ENCODE assay signal across 24 mouse cellular contexts in the genomic region with DNA sequence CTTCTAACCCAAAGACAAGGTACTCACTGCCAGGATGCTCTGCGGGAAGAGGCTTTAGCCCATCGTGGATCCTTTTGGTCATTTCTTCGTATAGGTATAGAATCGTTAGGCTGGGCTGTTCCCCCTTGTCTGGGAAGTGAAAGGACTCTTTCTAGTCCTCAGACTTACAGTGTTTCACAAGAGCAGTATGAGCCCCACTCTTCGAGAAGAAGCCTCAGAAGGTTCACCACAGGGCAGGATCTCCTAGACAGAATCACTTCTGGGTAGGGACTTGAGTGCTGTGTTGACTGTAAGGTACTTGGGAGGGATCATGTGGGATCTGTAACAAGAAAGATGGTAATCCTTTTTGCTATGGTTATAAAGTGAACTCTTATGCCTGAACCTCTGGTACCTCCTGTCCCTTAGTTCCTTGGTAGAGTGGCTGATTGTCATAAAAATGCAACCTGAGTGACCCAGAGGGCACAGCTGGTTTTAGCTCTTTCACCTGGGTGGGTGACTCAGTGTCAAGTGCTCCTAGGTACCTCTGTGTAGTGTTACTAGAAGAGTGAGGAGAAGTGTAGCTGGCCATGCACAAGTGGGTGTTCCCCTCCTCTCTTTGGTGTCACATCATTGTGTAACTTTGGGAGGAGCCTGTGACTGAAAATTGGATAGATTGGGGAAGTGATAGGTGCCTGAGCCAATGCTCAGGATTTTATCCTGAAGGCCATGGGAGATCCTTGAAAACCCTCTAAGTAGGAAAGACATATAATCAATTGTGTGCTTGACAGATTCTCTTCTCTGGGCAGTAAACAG. TPM values are rescaled to one million over a fixed set of nuclear protein-coding genes. Genes with fewer than 3 reads are reported as not detected.
A peak's percentile ranks its signal among the peaks of the same experiment; 100 is the strongest.
DNase-seq lines count a peak whose midpoint lies in the region; ATAC-seq lines count a peak whose summit lies in the region.
"Had no signal": no experiment of that assay in that cellular context is flagged by ENCODE, and none has a peak within 500 bp of the region (broad histone marks: within the 10 kb centered on the region; RNA-seq: fewer than 3 reads in every experiment).

No protein-coding gene starts in this region.

- ATAC-seq in midbrain, embryonic 11.5 days (ENCODE audit: low FRiP score): no peak
- peak; percentile 86 for ATAC-seq in granulocyte monocyte progenitor cell, adult 5-6 weeks (replicated peaks; ENCODE audit: poor library complexity, severe bottlenecking)
- ATAC-seq: CD4-positive, CD25-positive, alpha-beta regulatory T cell, adult 4 months; forebrain, embryonic 14.5 days; forebrain, postnatal 0 days had no signal

- H3K27me3 ChIP-seq in midbrain, embryonic 11.5 days (ENCODE audit: control insufficient read depth, insufficient read depth, low read length): no peaks in the 10 kb centered on the region
- no peaks in the 10 kb centered on the region for H3K27me3 ChIP-seq in midbrain, embryonic 10.5 days (ENCODE audit: low read depth, poor library complexity, severe bottlenecking)
- H3K27me3 ChIP-seq: heart, embryonic 13.5 days; hindbrain, embryonic 15.5 days had no signal

- no peaks in the 10 kb centered on the region for H3K36me3 ChIP-seq in midbrain, embryonic 11.5 days (ENCODE audit: control insufficient read depth, insufficient read depth, low read length)
- H3K36me3 ChIP-seq in midbrain, embryonic 10.5 days: no peaks in the 10 kb centered on the region
- H3K36me3 ChIP-seq: hindbrain, embryonic 15.5 days had no signal

- H3K4me1 ChIP-seq in midbrain, embryonic 11.5 days (ENCODE audit: control insufficient read depth, insufficient read depth, low read length): no peaks in the 10 kb centered on the region
- 0 out of 2 replicates have a peak, but pooled peaks cover 3% of the 10 kb centered on the region for H3K4me1 ChIP-seq in midbrain, embryonic 10.5 days

- no peak overlapping the region for H3K4me2 ChIP-seq in midbrain, embryonic 11.5 days
- H3K4me2 ChIP-seq: heart, embryonic 13.5 days; hindbrain, embryonic 15.5 days had no signal

- DNase-seq in midbrain, embryonic 11.5 days (ENCODE audit: low spot score, missing footprints): peak; percentile 65
- DNase-seq in midbrain, embryonic 10.5 days (ENCODE audit: low spot score): no peak
- peak; percentile 22 to 33 for DNase-seq in monocyte, adult 2 months (ENCODE audit: low read depth in 1 of 2, low spot score in 2 of 2)
- DNase-seq in right cerebral cortex, adult 18-20 months: no peak
- DNase-seq in kidney, postnatal 25 days: no peak
- DNase-seq in kidney, postnatal 14 days: no peak
- DNase-seq: adrenal gland, adult 2 months; adrenal gland, postnatal 14 days; cerebellum, adult 11-12 months; cerebellum, adult 8-10 months; cerebellum, postnatal 10 days; cerebellum, postnatal 36 days; forebrain, postnatal 0 days; gastrocnemius, postnatal 25 days; heart, adult 2 months; heart, postnatal 14 days; heart, postnatal 4 days had no signal

- H3K4me3 ChIP-seq in midbrain, embryonic 11.5 days (ENCODE audit: low read depth, low read length): no peak overlapping the region
- no peak overlapping the region for H3K4me3 ChIP-seq in midbrain, embryonic 10.5 days
- H3K4me3 ChIP-seq: heart, adult 2 months; heart, embryonic 10.5 days; heart, embryonic 13.5 days; hindbrain, embryonic 15.5 days had no signal

- H3K27ac ChIP-seq in midbrain, embryonic 11.5 days (ENCODE audit: low read depth, low read length): no peak overlapping the region
- no peak overlapping the region for H3K27ac ChIP-seq in midbrain, embryonic 10.5 days (replicated peaks)
- H3K27ac ChIP-seq: heart, adult 2 months; heart, embryonic 10.5 days; heart, embryonic 13.5 days; hindbrain, embryonic 15.5 days had no signal

- WGBS in midbrain, embryonic 11.5 days: 89% methylated on average over 5 of the region's 5 CpGs
- 89% methylated on average over 5 of the region's 5 CpGs for WGBS in midbrain, embryonic 10.5 days

- H3K9ac ChIP-seq in midbrain, embryonic 11.5 days (ENCODE audit: low read length): no peak overlapping the region
- H3K9ac ChIP-seq: forebrain, postnatal 0 days; heart, embryonic 13.5 days; hindbrain, embryonic 15.5 days had no signal

- H3K9me3 ChIP-seq in midbrain, embryonic 11.5 days (ENCODE audit: control insufficient read depth, low read length): no peaks in the 10 kb centered on the region
- H3K9me3 ChIP-seq in midbrain, embryonic 10.5 days (replicated peaks): no peaks in the 10 kb centered on the region
- H3K9me3 ChIP-seq: heart, embryonic 10.5 days; heart, embryonic 13.5 days; hindbrain, embryonic 15.5 days had no signal

RNA-seq across cellular contexts. Expression of gene Fam49a, which starts 32.6 kb away (rescaled TPM):
- 14.4 and 18.2 TPM in 2 replicates for polyA plus RNA-seq in midbrain, embryonic 11.5 days (2014; fragmentation: Nextera tagmentation; extraction: Ambion mirVana)
- polyA plus RNA-seq in midbrain, embryonic 10.5 days (2016; fragmentation: Nextera tagmentation; extraction: Ambion mirVana): 9.2 and 11.2 TPM in 2 replicates
- total RNA-seq in granulocyte monocyte progenitor cell, adult 5-6 weeks (2014; fragmentation: Nextera tagmentation): 6.4 and 9.3 TPM in 2 replicates
- total RNA-seq in granulocyte monocyte progenitor cell, adult 5-6 weeks (2017): 4.4 and 6.7 TPM in 2 replicates
- polyA plus RNA-seq: C2C12 had no signal

Comparison
In these comparisons a context has a peak if more than half of its experiments do, and no peak if none do; other contexts are left out.
1. DNase-seq: peak in midbrain, embryonic 11.5 days (single experiment) and monocyte, adult 2 months (2 of 2); none in midbrain, embryonic 10.5 days (single experiment), right cerebral cortex, adult 18-20 months (single experiment), kidney, postnatal 25 days (0 of 2) and kidney, postnatal 14 days (single experiment).